ENCODE assay signal across 8 mouse cellular contexts in genomic region chr1:77514325-77514962, GRCm38 (mm10). TPM values are rescaled to one million over a fixed set of nuclear protein-coding genes. Genes with fewer than 3 reads are reported as not detected.
DNase-seq lines count a peak whose midpoint lies in the region; ATAC-seq and TF ChIP-seq lines count a peak whose summit lies in the region.

No protein-coding gene starts in this region.

- H3K36me3 ChIP-seq in hindbrain, embryonic 16.5 days (ENCODE audit: control insufficient read depth, insufficient read depth, low read length): no peaks in the 10 kb centered on the region
- peaks cover 17% of the 10 kb centered on the region for H3K36me3 ChIP-seq in limb, embryonic 14.5 days (ENCODE audit: control insufficient read depth, insufficient read depth, low read length)
- H3K36me3 ChIP-seq in midbrain, embryonic 11.5 days (ENCODE audit: control insufficient read depth, insufficient read depth, low read length): no peaks in the 10 kb centered on the region

- no peaks in the 10 kb centered on the region for H3K9me3 ChIP-seq in hindbrain, embryonic 16.5 days (ENCODE audit: control insufficient read depth, low read length)
- H3K9me3 ChIP-seq in limb, embryonic 14.5 days (ENCODE audit: control insufficient read depth, low read length): no peaks in the 10 kb centered on the region
- no peaks in the 10 kb centered on the region for H3K9me3 ChIP-seq in midbrain, embryonic 11.5 days (ENCODE audit: control insufficient read depth, low read length)

- peak overlapping the region; percentile 67 for H3K9ac ChIP-seq in hindbrain, embryonic 16.5 days (ENCODE audit: low read depth, low read length)
- H3K9ac ChIP-seq in limb, embryonic 14.5 days (ENCODE audit: low read depth, low read length, severe bottlenecking): peak overlapping the region; percentile 79
- peak overlapping the region; percentile 80 for H3K9ac ChIP-seq in midbrain, embryonic 11.5 days (ENCODE audit: low read length)

- H3K27me3 ChIP-seq in cerebellum, adult 2 months (ENCODE audit: control insufficient read depth, insufficient read depth, low read length): no peaks in the 10 kb centered on the region; the same call in 1 of the 2 replicates
- H3K27me3 ChIP-seq in hindbrain, embryonic 16.5 days (replicated peaks; ENCODE audit: control insufficient read depth, insufficient read depth, low read length): no peaks in the 10 kb centered on the region
- H3K27me3 ChIP-seq in limb, embryonic 14.5 days (ENCODE audit: control insufficient read depth, insufficient read depth, low read length): no peaks in the 10 kb centered on the region
- peaks cover 6% of the 10 kb centered on the region for H3K27me3 ChIP-seq in midbrain, embryonic 11.5 days (ENCODE audit: control insufficient read depth, insufficient read depth, low read length)

- DNase-seq in cerebellum, adult 2 months: peak; percentile 28 to 44
- peak; percentile 48 to 59 for DNase-seq in cerebellum, postnatal 25 days
- DNase-seq in gastrocnemius, postnatal 14 days: peak; percentile 55
- peak; percentile 47 for DNase-seq in limb, embryonic 14.5 days (ENCODE audit: low spot score)
- DNase-seq in midbrain, embryonic 11.5 days (ENCODE audit: low spot score, missing footprints): peak; percentile 98
- peak; percentile 8 for DNase-seq in testis, postnatal 14 days (ENCODE audit: low spot score)

- peak overlapping the region; percentile 55 for H3K4me3 ChIP-seq in cerebellum, adult 2 months (replicated peaks; ENCODE audit: insufficient read depth, low read depth, low read length)
- peak overlapping the region; percentile 48 for H3K4me3 ChIP-seq in hindbrain, embryonic 16.5 days (ENCODE audit: low read length)
- peak overlapping the region; percentile 74 for H3K4me3 ChIP-seq in limb, embryonic 14.5 days (replicated peaks; ENCODE audit: low read length)
- H3K4me3 ChIP-seq in midbrain, embryonic 11.5 days (ENCODE audit: low read depth, low read length): peak overlapping the region; percentile 74

- no peak overlapping the region for H3K27ac ChIP-seq in cerebellum, adult 2 months (ENCODE audit: insufficient read depth, low read length)
- peak overlapping the region; percentile 70 for H3K27ac ChIP-seq in hindbrain, embryonic 16.5 days (ENCODE audit: low read depth, low read length)
- peak overlapping the region; percentile 87 for H3K27ac ChIP-seq in limb, embryonic 14.5 days (replicated peaks; ENCODE audit: low read depth, low read length)
- H3K27ac ChIP-seq in midbrain, embryonic 11.5 days (ENCODE audit: low read depth, low read length): peak overlapping the region; percentile 81

- H3K4me2 ChIP-seq in hindbrain, embryonic 16.5 days (ENCODE audit: low read length): peak overlapping the region; percentile 96
- H3K4me2 ChIP-seq in limb, embryonic 14.5 days (replicated peaks; ENCODE audit: low read depth, low read length, severe bottlenecking): peak overlapping the region; percentile 69
- H3K4me2 ChIP-seq in midbrain, embryonic 11.5 days: peak overlapping the region; percentile 77

- no peak for ATAC-seq in cerebellum, adult (ENCODE audit: insufficient number of reproducible peaks, low FRiP score, low TSS enrichment)
- ATAC-seq in hindbrain, embryonic 16.5 days: peak; percentile 53
- peak; percentile 41 for ATAC-seq in limb, embryonic 14.5 days (ENCODE audit: low FRiP score, low read depth)
- ATAC-seq in midbrain, embryonic 11.5 days (ENCODE audit: low FRiP score): peak; percentile 54

- WGBS in cerebellum, adult 2 months: 1% methylated on average over 45 of the region's 45 CpGs
- under 1% methylated on average over 45 of the region's 45 CpGs for WGBS in hindbrain, embryonic 16.5 days
- under 1% methylated on average over 45 of the region's 45 CpGs for WGBS in limb, embryonic 14.5 days
- under 1% methylated on average over 45 of the region's 45 CpGs for WGBS in midbrain, embryonic 11.5 days

- no peaks in the 10 kb centered on the region for H3K4me1 ChIP-seq in cerebellum, adult 2 months (ENCODE audit: control insufficient read depth, insufficient read depth, low read length)
- peaks cover 18% of the 10 kb centered on the region for H3K4me1 ChIP-seq in hindbrain, embryonic 16.5 days (ENCODE audit: control insufficient read depth, insufficient read depth, low read depth, low read length)
- peaks cover 22% of the 10 kb centered on the region for H3K4me1 ChIP-seq in limb, embryonic 14.5 days (ENCODE audit: control insufficient read depth, insufficient read depth, low read length)
- H3K4me1 ChIP-seq in midbrain, embryonic 11.5 days (ENCODE audit: control insufficient read depth, insufficient read depth, low read length): peaks cover 34% of the 10 kb centered on the region

- no peak for TF ChIP-seq POLR2A in cerebellum, adult 2 months (IDR thresholded peaks at IDR 0.05; ENCODE audit: borderline replicate concordance, insufficient read depth, low read length)
- TF ChIP-seq POLR2A in limb, embryonic 14.5 days (IDR thresholded peaks at IDR 0.05; ENCODE audit: borderline replicate concordance, extremely low read depth, insufficient read depth, insufficient read length): no peak

- no peak for TF ChIP-seq CTCF in cerebellum, adult 2 months (IDR thresholded peaks at IDR 0.05; ENCODE audit: borderline replicate concordance, insufficient read depth, low read depth, low read length)

- intact Hi-C loops in gastrocnemius, postnatal 14 days (cut with DNase I; ENCODE audit: low total_unique reads): no loop called here

RNA-seq across cellular contexts. Expression of gene Epha4, which starts 0.4 kb away (rescaled TPM):
- polyA plus RNA-seq in cerebellum, adult 2 months (2012; rRNA removed): 11.6 and 12.5 TPM in 2 replicates
- 1 to 10 TPM; 3.1 to 4.5 TPM for total RNA-seq in gastrocnemius, postnatal 14 days (2021)
- 37.7 and 40.8 TPM in 2 replicates for polyA plus RNA-seq in hindbrain, embryonic 16.5 days (2015; fragmentation: Nextera tagmentation; extraction: Ambion mirVana)
- polyA plus RNA-seq in limb, embryonic 14.5 days (2012; rRNA removed): 34.5 and 45.8 TPM in 2 replicates
- polyA plus RNA-seq in limb, embryonic 14.5 days (2014; fragmentation: Nextera tagmentation; extraction: Ambion mirVana): 53.5 and 63.0 TPM in 2 replicates
- 19.4 and 24.4 TPM in 2 replicates for polyA plus RNA-seq in midbrain, embryonic 11.5 days (2014; fragmentation: Nextera tagmentation; extraction: Ambion mirVana)

Comparison
In these comparisons a context has a peak if more than half of its experiments do, and no peak if none do; other contexts are left out.
1. DNase-seq: peak in every context shown above with its lines; median percentile 98 in midbrain, embryonic 11.5 days; 55 in gastrocnemius, postnatal 14 days; 54 in cerebellum, postnatal 25 days; 47 in limb, embryonic 14.5 days; 36 in cerebellum, adult 2 months; 8 in testis, postnatal 14 days.